Mouse (Mus musculus) embryonic facial prominence, embryonic 12.5 days (tissue): ENCODE data around the gene Icmt. TPM values are rescaled to one million over a fixed set of nuclear protein-coding genes. Genes with fewer than 3 reads are reported as not detected.
A peak's percentile ranks its signal among the peaks of the same experiment; 100 is the strongest.

Source experiments
- ATAC-seq: fragments of 200-750 bp; cut with Nextera tagmentation; 2 replicates; pipeline ENCODE4 v1.8.0; 2017; ENCODE audit not compliant: insufficient number of reproducible peaks, insufficient read depth, low FRiP score, low TSS enrichment
- H3K27ac ChIP-seq: fragments of 300-500 bp; sonication (generic); 2 replicates; pipeline ENCODE4 v1.5.1; 2016; ENCODE audit warnings: mild to moderate bottlenecking
- H3K27me3 ChIP-seq: fragments of 300-500 bp; sonication (generic); 2 replicates; pipeline ENCODE4 v1.6.1; 2016; ENCODE audit warnings: mild to moderate bottlenecking, moderate library complexity
- H3K36me3 ChIP-seq: fragments of 300-500 bp; sonication (generic); 2 replicates; pipeline ENCODE4 v1.6.1; 2016; ENCODE audit warnings: mild to moderate bottlenecking
- H3K4me1 ChIP-seq: fragments of 300-500 bp; sonication (generic); 2 replicates; pipeline ENCODE4 v1.6.1; 2016
- H3K4me2 ChIP-seq: fragments of 300-500 bp; sonication (generic); replicated peaks from 2 replicates; pipeline ENCODE4 v1.6.1; 2016; ENCODE audit warnings: mild to moderate bottlenecking, moderate library complexity
- H3K4me3 ChIP-seq: fragments of 300-500 bp; sonication (generic); 2 replicates; pipeline ENCODE4 v1.5.1; 2016; ENCODE audit warnings: mild to moderate bottlenecking
- H3K9ac ChIP-seq: fragments of 300-500 bp; sonication (generic); 2 replicates; pipeline ENCODE4 v1.6.1; 2016; ENCODE audit warnings: mild to moderate bottlenecking, moderate library complexity
- H3K9me3 ChIP-seq: fragments of 300-500 bp; sonication (generic); 2 replicates; pipeline ENCODE4 v1.6.1; 2016; ENCODE audit warnings: mild to moderate bottlenecking, moderate library complexity
- WGBS: fragments of 180-500 bp; shearing (Covaris S2); methylation state at CpG from one replicate; pipeline ENCODE4 v1.1.7; 2016; 5-methylcytosine and 5-hydroxymethylcytosine counted together
- polyA plus RNA-seq: library from polyadenylated mRNA; unstranded; fragments of >200 nt; fragmentation: Nextera tagmentation; extraction: Ambion mirVana; gene quantifications from 2 replicates; pipeline ENCODE4 v1.2.1, GENCODE M21; 2016

Gene Icmt
- polyA plus RNA-seq, 1 experiment from 2014 or later = 30.3 TPM

- no peak for ATAC-seq
- WGBS = 74% methylated on average over 2 of the region's 2 CpGs
- Histone ChIP-seq H3K4me3 (no peak overlapping the region), H3K4me2 (no peak overlapping the region), H3K36me3 (no peaks in the 10 kb centered on the region), H3K27ac (no peak overlapping the region), H3K27me3 (peaks cover 62% of the 10 kb centered on the region), H3K9ac (no peak overlapping the region), H3K4me1 (peaks cover 24% of the 10 kb centered on the region), H3K9me3 (no peaks in the 10 kb centered on the region)
These were observed 19.1 kb upstream of the Icmt start for GRCm38 (mm10) chr4:152277916-152278315.

GRCm38 (mm10) chr4:152278986-152279385, 18.0 kb upstream of the Icmt start:
- peaks cover 72% of the 10 kb centered on the region for H3K27me3 ChIP-seq

GRCm38 (mm10) chr4:152281601-152282000, 15.4 kb upstream of the Icmt start:
- H3K27me3 ChIP-seq = peaks cover 74% of the 10 kb centered on the region
- no peak overlapping the region for H3K27ac ChIP-seq
- no peak overlapping the region for H3K4me2 ChIP-seq
- 51% methylated on average over 15 of the region's 15 CpGs for WGBS
- H3K9me3 ChIP-seq = no peaks in the 10 kb centered on the region
- H3K36me3 ChIP-seq = no peaks in the 10 kb centered on the region
- H3K4me3 ChIP-seq = no peak overlapping the region
- H3K4me1 ChIP-seq = peaks cover 13% of the 10 kb centered on the region
- ATAC-seq = no peak
- no peak overlapping the region for H3K9ac ChIP-seq

More at GRCm38 (mm10) chr4:152278986-152279385, 18.0 kb upstream of the Icmt start:
- ATAC-seq = no peak
- H3K36me3 ChIP-seq = no peaks in the 10 kb centered on the region
- no peak overlapping the region for H3K4me3 ChIP-seq
- H3K27ac ChIP-seq = no peak overlapping the region
- no peak overlapping the region for H3K4me2 ChIP-seq
- H3K9me3 ChIP-seq = no peaks in the 10 kb centered on the region
- H3K4me1 ChIP-seq = peaks cover 21% of the 10 kb centered on the region
- no peak overlapping the region for H3K9ac ChIP-seq
- 88% methylated on average over 23 of the region's 23 CpGs for WGBS

- Histone ChIP-seq H3K4me3 (peak overlapping the region; percentile 31), H3K36me3 (no peaks in the 10 kb centered on the region), H3K4me2 (peak overlapping the region; percentile 53), H3K27ac (no peak overlapping the region), H3K9me3 (no peaks in the 10 kb centered on the region), H3K27me3 (peaks cover 84% of the 10 kb centered on the region), H3K9ac (no peak overlapping the region), H3K4me1 (peaks cover 15% of the 10 kb centered on the region)
- ATAC-seq = no peak
- 20% methylated on average over 34 of the region's 34 CpGs for WGBS
These were observed 14.3 kb upstream of the Icmt start for GRCm38 (mm10) chr4:152282721-152283120.

- Histone ChIP-seq H3K4me1 (peaks cover 15% of the 10 kb centered on the region), H3K9me3 (no peaks in the 10 kb centered on the region), H3K4me3 (peak overlapping the region; percentile 31), H3K4me2 (peak overlapping the region; percentile 53), H3K27ac (no peak overlapping the region), H3K36me3 (no peaks in the 10 kb centered on the region), H3K27me3 (peaks cover 90% of the 10 kb centered on the region), H3K9ac (no peak overlapping the region)
- WGBS = 3% methylated on average over 66 of the region's 70 CpGs
- ATAC-seq = peak; percentile 64; the same call in 1 of the 2 replicates
These were observed 13.7 kb upstream of the Icmt start for GRCm38 (mm10) chr4:152283186-152283950.

GRCm38 (mm10) chr4:152285505-152285904, 11.5 kb upstream of the Icmt start:
- no peak for ATAC-seq
- 5% methylated on average over 10 of the region's 10 CpGs for WGBS
- no peak overlapping the region for H3K9ac ChIP-seq
- H3K4me1 ChIP-seq = peaks cover 20% of the 10 kb centered on the region
- H3K36me3 ChIP-seq = no peaks in the 10 kb centered on the region
- H3K27me3 ChIP-seq = peaks cover 94% of the 10 kb centered on the region
- peaks cover 3% of the 10 kb centered on the region; the same call in 1 of the 2 replicates for H3K9me3 ChIP-seq
- H3K4me2 ChIP-seq = no peak overlapping the region
- H3K4me3 ChIP-seq = no peak overlapping the region
- H3K27ac ChIP-seq = no peak overlapping the region

- Histone ChIP-seq H3K9ac (no peak overlapping the region), H3K36me3 (no peaks in the 10 kb centered on the region), H3K4me3 (peak overlapping the region; percentile 20; the same call in 1 of the 2 replicates), H3K27me3 (peaks cover 94% of the 10 kb centered on the region), H3K9me3 (peaks cover 3% of the 10 kb centered on the region; the same call in 1 of the 2 replicates), H3K4me1 (peaks cover 27% of the 10 kb centered on the region), H3K27ac (no peak overlapping the region), H3K4me2 (peak overlapping the region; percentile 38)
- ATAC-seq = no peak
- WGBS = 4% methylated on average over 32 of the region's 32 CpGs
These were observed 10.8 kb upstream of the Icmt start for GRCm38 (mm10) chr4:152286183-152286582.

GRCm38 (mm10) chr4:152286887-152287286, 10.1 kb upstream of the Icmt start:
- ATAC-seq = no peak
- Histone ChIP-seq H3K36me3 (no peaks in the 10 kb centered on the region), H3K4me2 (peak overlapping the region; percentile 38), H3K27me3 (peaks cover 94% of the 10 kb centered on the region), H3K9me3 (peaks cover 3% of the 10 kb centered on the region; the same call in 1 of the 2 replicates), H3K4me1 (peaks cover 27% of the 10 kb centered on the region), H3K9ac (no peak overlapping the region), H3K4me3 (0 out of 2 replicates have a peak overlapping the region, but pooled peaks have one; percentile 1), H3K27ac (no peak overlapping the region)
- 5% methylated on average over 26 of the region's 26 CpGs for WGBS

GRCm38 (mm10) chr4:152287317-152288120, 9.5 kb upstream of the Icmt start:
- H3K4me1 ChIP-seq = peaks cover 27% of the 10 kb centered on the region
- no peak overlapping the region for H3K27ac ChIP-seq
- no peak for ATAC-seq
- no peak overlapping the region for H3K4me2 ChIP-seq
- peaks cover 94% of the 10 kb centered on the region for H3K27me3 ChIP-seq
- H3K36me3 ChIP-seq = no peaks in the 10 kb centered on the region
- no peak overlapping the region for H3K9ac ChIP-seq
- WGBS = 10% methylated on average over 19 of the region's 19 CpGs
- no peak overlapping the region for H3K4me3 ChIP-seq
- peaks cover 3% of the 10 kb centered on the region; the same call in 1 of the 2 replicates for H3K9me3 ChIP-seq

- H3K4me1 ChIP-seq = peaks cover 18% of the 10 kb centered on the region
- no peak overlapping the region for H3K9ac ChIP-seq
- no peak overlapping the region for H3K27ac ChIP-seq
- peaks cover 94% of the 10 kb centered on the region for H3K27me3 ChIP-seq
- peaks cover 3% of the 10 kb centered on the region; the same call in 1 of the 2 replicates for H3K9me3 ChIP-seq
- H3K4me2 ChIP-seq = no peak overlapping the region
- no peaks in the 10 kb centered on the region for H3K36me3 ChIP-seq
- WGBS = 39% methylated on average over 18 of the region's 18 CpGs
- ATAC-seq = no peak
- H3K4me3 ChIP-seq = no peak overlapping the region
These were observed 8.6 kb upstream of the Icmt start for GRCm38 (mm10) chr4:152288398-152288945.

- H3K27ac ChIP-seq = no peak overlapping the region
- no peak for ATAC-seq
These were observed 6.6 kb upstream of the Icmt start for GRCm38 (mm10) chr4:152290385-152290784.

More at GRCm38 (mm10) chr4:152290385-152290784, 6.6 kb upstream of the Icmt start:
- Histone ChIP-seq H3K36me3 (no peaks in the 10 kb centered on the region), H3K4me1 (peaks cover 18% of the 10 kb centered on the region), H3K9me3 (peaks cover 3% of the 10 kb centered on the region; the same call in 1 of the 2 replicates), H3K4me2 (peak overlapping the region; percentile 56), H3K4me3 (peak overlapping the region; percentile 29), H3K27me3 (peaks cover 83% of the 10 kb centered on the region), H3K9ac (peak overlapping the region; percentile 41)
- WGBS = under 1% methylated on average over 39 of the region's 39 CpGs
